Mouse (Mus musculus) liver, embryonic 12.5 days (tissue): ENCODE results near the gene Fdxacb1. TPM values are rescaled to one million over a fixed set of nuclear protein-coding genes. Genes with fewer than 3 reads are reported as not detected.

Experiments
- ATAC-seq: fragments of 200-750 bp; cut with Nextera tagmentation; 2 replicates; pipeline ENCODE4 v1.8.0; 2017; ENCODE audit warnings: moderate number of reproducible peaks, mild to moderate bottlenecking, moderate library complexity
- H3K27ac ChIP-seq: fragments of 300-500 bp; sonication (generic); 2 replicates; pipeline ENCODE4 v1.5.1; 2016; ENCODE audit warnings: mild to moderate bottlenecking
- H3K27me3 ChIP-seq: fragments of 300-500 bp; sonication (generic); replicated peaks from 2 replicates; pipeline ENCODE4 v1.6.1; 2016; ENCODE audit warnings: mild to moderate bottlenecking, moderate library complexity
- H3K36me3 ChIP-seq: fragments of 300-500 bp; sonication (generic); 2 replicates; pipeline ENCODE4 v1.6.1; 2016; ENCODE audit warnings: mild to moderate bottlenecking, moderate library complexity
- H3K4me1 ChIP-seq: fragments of 300-500 bp; sonication (generic); 2 replicates; pipeline ENCODE4 v1.6.1; 2016
- H3K4me2 ChIP-seq: fragments of 300-500 bp; sonication (generic); 2 replicates; pipeline ENCODE4 v1.6.1; 2016; ENCODE audit warnings: mild to moderate bottlenecking, moderate library complexity
- H3K4me3 ChIP-seq: fragments of 300-500 bp; sonication (generic); 2 replicates; pipeline ENCODE4 v1.5.1; 2016; ENCODE audit warnings: mild to moderate bottlenecking, moderate library complexity
- H3K9ac ChIP-seq: fragments of 300-500 bp; sonication (generic); 2 replicates; pipeline ENCODE4 v1.6.1; 2016; ENCODE audit warnings: mild to moderate bottlenecking, moderate library complexity
- H3K9me3 ChIP-seq: fragments of 300-500 bp; sonication (generic); replicated peaks from 2 replicates; pipeline ENCODE4 v1.6.1; 2016; ENCODE audit warnings: mild to moderate bottlenecking, moderate library complexity
- WGBS: fragments of 180-500 bp; shearing (Covaris S2); methylation state at CpG from one replicate; pipeline ENCODE4 v1.1.7; 2016; ENCODE audit not compliant: insufficient replicate concordance; 5-methylcytosine and 5-hydroxymethylcytosine counted together
- polyA plus RNA-seq: library from polyadenylated mRNA; unstranded; fragments of >200 nt; fragmentation: Nextera tagmentation; extraction: Ambion mirVana; gene quantifications from 2 replicates; pipeline ENCODE4 v1.2.1, GENCODE M21; 2016

Fdxacb1 gene
- polyA plus RNA-seq, 1 experiment from 2014 or later: 13.7 TPM

GRCm38 (mm10) chr9:50813796-50814195, 45.8 kb downstream of the Fdxacb1 start:
- H3K4me1 ChIP-seq: peaks cover 88% of the 10 kb centered on the region
- H3K27me3 ChIP-seq: no peaks in the 10 kb centered on the region
- no peak overlapping the region for H3K4me3 ChIP-seq
- WGBS: 55% methylated on average over 5 of the region's 5 CpGs
- peaks cover 68% of the 10 kb centered on the region for H3K36me3 ChIP-seq
- H3K9ac ChIP-seq: no peak overlapping the region
- H3K9me3 ChIP-seq: 0 out of 2 replicates have a peak, but pooled peaks cover 7% of the 10 kb centered on the region
- peak; percentile 76 for ATAC-seq
- H3K27ac ChIP-seq: peak overlapping the region; percentile 93
- peak overlapping the region; percentile 16 for H3K4me2 ChIP-seq

GRCm38 (mm10) chr9:50815666-50816065, 47.6 kb downstream of the Fdxacb1 start:
- H3K4me2 ChIP-seq: no peak overlapping the region
- no peak overlapping the region for H3K9ac ChIP-seq
- H3K27me3 ChIP-seq: no peaks in the 10 kb centered on the region
- H3K36me3 ChIP-seq: peaks cover 62% of the 10 kb centered on the region
- H3K27ac ChIP-seq: peak overlapping the region; percentile 76
- no peak overlapping the region for H3K4me3 ChIP-seq
- 0 out of 2 replicates have a peak, but pooled peaks cover 7% of the 10 kb centered on the region for H3K9me3 ChIP-seq
- ATAC-seq: no peak
- 92% methylated on average over 4 of the region's 4 CpGs for WGBS
- peaks cover 72% of the 10 kb centered on the region for H3K4me1 ChIP-seq

- 55% methylated on average over 1 of the region's 1 CpGs for WGBS
- peaks cover 62% of the 10 kb centered on the region for H3K36me3 ChIP-seq
- H3K4me1 ChIP-seq: peaks cover 72% of the 10 kb centered on the region
- H3K4me3 ChIP-seq: no peak overlapping the region
- H3K4me2 ChIP-seq: no peak overlapping the region
- no peaks in the 10 kb centered on the region for H3K27me3 ChIP-seq
- 0 out of 2 replicates have a peak, but pooled peaks cover 7% of the 10 kb centered on the region for H3K9me3 ChIP-seq
- peak overlapping the region; percentile 76 for H3K27ac ChIP-seq
- peak; percentile 89 for ATAC-seq
- H3K9ac ChIP-seq: no peak overlapping the region
Measured at GRCm38 (mm10) chr9:50816512-50816911, 48.5 kb downstream of the Fdxacb1 start.

GRCm38 (mm10) chr9:50818050-50818449, 50.0 kb downstream of the Fdxacb1 start:
- 73% methylated on average over 6 of the region's 6 CpGs for WGBS
- H3K4me3 ChIP-seq: no peak overlapping the region
- H3K4me2 ChIP-seq: no peak overlapping the region
- 0 out of 2 replicates have a peak, but pooled peaks cover 7% of the 10 kb centered on the region for H3K9me3 ChIP-seq
- H3K4me1 ChIP-seq: peaks cover 72% of the 10 kb centered on the region
- no peak for ATAC-seq
- peak overlapping the region; percentile 11; the same call in 1 of the 2 replicates for H3K27ac ChIP-seq
- no peaks in the 10 kb centered on the region for H3K27me3 ChIP-seq
- no peak overlapping the region for H3K9ac ChIP-seq
- peaks cover 70% of the 10 kb centered on the region for H3K36me3 ChIP-seq

- H3K4me2 ChIP-seq: no peak overlapping the region
- 80% methylated on average over 6 of the region's 6 CpGs for WGBS
- H3K27me3 ChIP-seq: no peaks in the 10 kb centered on the region
- H3K27ac ChIP-seq: peak overlapping the region; percentile 10; the same call in 1 of the 2 replicates
- H3K9ac ChIP-seq: no peak overlapping the region
- H3K9me3 ChIP-seq: 0 out of 2 replicates have a peak, but pooled peaks cover 7% of the 10 kb centered on the region
- no peak for ATAC-seq
- H3K4me1 ChIP-seq: peaks cover 76% of the 10 kb centered on the region
- peaks cover 62% of the 10 kb centered on the region for H3K36me3 ChIP-seq
- no peak overlapping the region for H3K4me3 ChIP-seq
Measured at GRCm38 (mm10) chr9:50819716-50820115, 51.7 kb downstream of the Fdxacb1 start.

- Histone ChIP-seq H3K27ac (peak overlapping the region; percentile 94; the same call in 1 of the 2 replicates), H3K4me3 (no peak overlapping the region), H3K9me3 (0 out of 2 replicates have a peak, but pooled peaks cover 4% of the 10 kb centered on the region), H3K36me3 (peaks cover 51% of the 10 kb centered on the region), H3K4me1 (peaks cover 78% of the 10 kb centered on the region), H3K9ac (no peak overlapping the region), H3K27me3 (no peaks in the 10 kb centered on the region), H3K4me2 (no peak overlapping the region)
- ATAC-seq: no peak
- WGBS: 89% methylated on average over 6 of the region's 6 CpGs
Measured at GRCm38 (mm10) chr9:50821651-50822050, 53.6 kb downstream of the Fdxacb1 start.

GRCm38 (mm10) chr9:50822216-50822615, 54.2 kb downstream of the Fdxacb1 start:
- Histone ChIP-seq H3K36me3 (peaks cover 45% of the 10 kb centered on the region), H3K9ac (no peak overlapping the region), H3K4me3 (no peak overlapping the region), H3K27me3 (no peaks in the 10 kb centered on the region), H3K9me3 (no peaks in the 10 kb centered on the region), H3K4me1 (peaks cover 72% of the 10 kb centered on the region), H3K4me2 (no peak overlapping the region), H3K27ac (peak overlapping the region; percentile 94; the same call in 1 of the 2 replicates)
- ATAC-seq: no peak
- 88% methylated on average over 5 of the region's 5 CpGs for WGBS

Other genes starting within 250 kb of the Fdxacb1 start
- gene Pts, start 239.5 kb upstream of the Fdxacb1 start, polyA plus RNA-seq: 46.8 and 47.6 TPM in 2 replicates
- gene Il18, start 213.4 kb upstream of the Fdxacb1 start, polyA plus RNA-seq: 2.3 and 3.1 TPM in 2 replicates
- gene Bco2, start 213.1 kb upstream of the Fdxacb1 start, polyA plus RNA-seq: 0.18 TPM in 2 replicates
- not detected in 2 replicates for gene Tex12, start 206.9 kb upstream of the Fdxacb1 start, polyA plus RNA-seq
- 344 and 352 TPM in 2 replicates for gene Sdhd, start 164.4 kb upstream of the Fdxacb1 start, polyA plus RNA-seq
- gene Timm8b, start 164.3 kb upstream of the Fdxacb1 start, polyA plus RNA-seq: 229 and 237 TPM in 2 replicates
- gene Pih1d2, start 150.9 kb upstream of the Fdxacb1 start, polyA plus RNA-seq: 1.9 and 2.4 TPM in 2 replicates
- gene Nkapd1, start 150.8 kb upstream of the Fdxacb1 start, polyA plus RNA-seq: 12.5 and 13.1 TPM in 2 replicates
- 47.2 and 47.9 TPM in 2 replicates for gene Dlat, start 108.5 kb upstream of the Fdxacb1 start, polyA plus RNA-seq
- 1.1 and 1.2 TPM in 2 replicates for gene Dixdc1, start 28.7 kb upstream of the Fdxacb1 start, polyA plus RNA-seq
- 2.0 and 2.5 TPM in 2 replicates for gene 2310030G06Rik, start 21.7 kb upstream of the Fdxacb1 start, polyA plus RNA-seq
- 6.6 and 7.8 TPM in 2 replicates for gene Cryab, start 16.9 kb upstream of the Fdxacb1 start, polyA plus RNA-seq
- gene Hspb2, start 15.9 kb upstream of the Fdxacb1 start, polyA plus RNA-seq: 0.82 and 1.2 TPM in 2 replicates
- gene Alg9, start 6.8 kb downstream of the Fdxacb1 start, polyA plus RNA-seq: 20.9 and 23.1 TPM in 2 replicates
- gene 1110032A03Rik, start 7.3 kb downstream of the Fdxacb1 start, polyA plus RNA-seq: 14.5 and 15.1 TPM in 2 replicates
- gene Ppp2r1b, start 77.1 kb downstream of the Fdxacb1 start, polyA plus RNA-seq: 131 and 137 TPM in 2 replicates
- 12.3 and 14.5 TPM in 2 replicates for gene Sik2, start 240.8 kb downstream of the Fdxacb1 start, polyA plus RNA-seq